Comparison of ENCODE assay signal across 8 mouse cellular contexts in the genomic region with DNA sequence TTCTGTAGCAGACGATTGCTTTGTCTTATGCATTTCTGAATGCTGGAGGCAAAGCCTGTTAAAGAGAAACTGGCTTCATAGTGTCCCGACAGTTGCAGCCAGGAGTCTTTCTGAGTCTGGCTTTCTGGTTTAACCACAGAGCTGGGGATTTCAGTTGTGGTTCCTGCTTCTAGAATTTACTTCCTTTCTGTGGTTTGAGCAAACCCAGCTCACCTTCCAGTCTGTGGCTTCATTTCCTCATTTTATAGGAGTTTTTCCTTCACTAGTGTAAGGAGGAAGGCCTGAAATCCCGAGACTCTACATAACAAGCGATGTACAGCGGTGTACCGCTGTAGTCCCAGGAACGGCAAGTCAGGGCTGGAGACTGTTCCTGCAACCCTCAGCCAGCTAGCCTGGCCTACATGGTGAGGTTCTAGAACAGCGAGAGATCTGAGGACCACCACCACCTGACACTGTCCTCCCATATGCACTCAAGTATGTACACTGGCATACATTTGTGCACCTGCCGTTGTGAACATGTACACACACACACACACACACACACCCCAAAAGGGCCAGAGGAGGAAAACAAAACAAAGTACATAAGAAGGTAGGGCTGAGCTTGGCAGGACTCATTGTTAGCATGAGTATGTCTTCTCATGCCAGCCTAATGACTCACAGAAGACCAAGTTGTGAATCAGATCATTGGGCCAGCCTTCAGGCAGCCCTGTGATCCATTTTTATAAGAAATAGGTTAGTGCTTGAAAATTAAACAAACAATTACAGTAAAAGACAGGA. TPM values are rescaled to one million over a fixed set of nuclear protein-coding genes. Genes with fewer than 3 reads are reported as not detected.
DNase-seq lines count a peak whose midpoint lies in the region; ATAC-seq and TF ChIP-seq lines count a peak whose summit lies in the region.

No protein-coding gene starts in this region.

- WGBS in kidney, adult 2 months: 80% methylated on average over 9 of the region's 9 CpGs

- no peaks in the 10 kb centered on the region for H3K36me3 ChIP-seq in kidney, adult 2 months (ENCODE audit: control insufficient read depth, insufficient read depth, low read length)

- ATAC-seq in CD4-positive, CD25-positive, alpha-beta regulatory T cell, adult 4 months: peak; percentile 41

- peak; percentile 25 for DNase-seq in kidney, adult 2 months
- DNase-seq in kidney, adult 8-10 months: no peak
- peak; percentile 45 for DNase-seq in fibroblast of lung, adult 2 months (ENCODE audit: low read depth)
- DNase-seq in spleen, postnatal 36 days (ENCODE audit: low spot score in 2 of 2): peak; percentile 72 to 77
- DNase-seq in cerebellum, postnatal 25 days: no peak
- no peak for DNase-seq in cerebellum, adult 11-12 months
- DNase-seq in kidney, postnatal 10 days: no peak

- no peaks in the 10 kb centered on the region for H3K27me3 ChIP-seq in kidney, adult 2 months (replicated peaks; ENCODE audit: control insufficient read depth, insufficient read depth, low read length)

- no peak for TF ChIP-seq POLR2A in kidney, adult 2 months (IDR thresholded peaks at IDR 0.05; ENCODE audit: low read depth, low read length)

- no peaks in the 10 kb centered on the region for H3K4me1 ChIP-seq in kidney, adult 2 months (ENCODE audit: control insufficient read depth, insufficient read depth, low read length)

- TF ChIP-seq CTCF in kidney, adult 2 months (conservative IDR thresholded peaks at IDR 0.05; ENCODE audit: insufficient read depth, insufficient read length, low read depth, low read length): no peak

- no peak overlapping the region for H3K4me3 ChIP-seq in kidney, adult 2 months (ENCODE audit: insufficient read depth, low read depth, low read length)

- no peak overlapping the region for H3K27ac ChIP-seq in kidney, adult 2 months (ENCODE audit: insufficient read depth, low read depth, low read length)

RNA-seq across cellular contexts. Expression of a gene that starts 25.9 kb away (rescaled TPM):
- 29.9 and 30.6 TPM in 2 replicates for polyA plus RNA-seq in kidney, adult 2 months (2012; rRNA removed)
- polyA plus RNA-seq in CD4-positive, CD25-positive, alpha-beta regulatory T cell, adult 4 months (2017; shearing (Covaris generic)): 1 to 10 TPM; 3.7 to 3.9 TPM

Comparison
In these comparisons a context has a peak if more than half of its experiments do, and no peak if none do; other contexts are left out.
1. DNase-seq: peak in kidney, adult 2 months (single experiment), fibroblast of lung, adult 2 months (single experiment) and spleen, postnatal 36 days (2 of 2); none in kidney, adult 8-10 months (0 of 2), cerebellum, postnatal 25 days (0 of 2), cerebellum, adult 11-12 months (single experiment) and kidney, postnatal 10 days (single experiment).